Mouse (Mus musculus) spleen, adult 2 months (tissue): ENCODE measurements around the gene Caskin2.

Experiments
- CTCF ChIP-seq: fragments of 200-500 bp; IDR thresholded peaks from 2 replicates; pipeline ENCODE4 v1.5.1; 2011; ENCODE audit warnings: mild to moderate bottlenecking, inconsistent platforms; ENCODE audit not compliant: insufficient read depth, insufficient read length, insufficient replicate concordance; ENCODE audit errors: extremely low read depth
- POLR2A ChIP-seq: fragments of 200-500 bp; IDR thresholded peaks from 2 replicates; pipeline ENCODE4 v1.6.1; 2011; ENCODE audit warnings: low read depth, low read length, inconsistent platforms

GRCm38 (mm10) chr11:115827624-115828023 lies 14.2 kb upstream of the Caskin2 start:
- no peak for TF ChIP-seq CTCF
- TF ChIP-seq POLR2A, result no peak
